Mouse (Mus musculus): Measurements from ENCODE around the gene Lin52.

DNA sequence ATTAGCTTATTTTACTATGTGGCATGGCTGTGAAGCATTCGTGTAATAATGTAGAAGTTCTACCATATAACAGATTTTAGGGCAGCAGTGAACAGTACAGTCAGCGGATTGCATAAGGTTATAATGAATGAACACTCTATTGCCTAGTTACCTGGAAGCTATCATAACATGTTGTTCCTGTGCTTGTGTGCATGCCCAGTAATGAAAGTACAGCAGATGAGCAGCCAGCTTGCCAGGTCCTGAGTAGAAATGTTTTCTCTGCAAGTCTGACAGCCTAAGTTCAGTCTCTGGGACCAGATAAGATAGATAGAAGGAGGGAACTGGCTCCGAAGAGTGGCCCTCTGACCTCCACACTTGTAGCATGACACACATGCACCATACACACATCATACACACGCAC is 55.6 kb downstream of the Lin52 start:
- TF ChIP-seq CTCF (IDR thresholded peaks at IDR 0.05; ENCODE audit: low read depth) (no peak), EP300 (optimal IDR thresholded peaks at IDR 0.05) (no peak)
